ENCODE assay signal across 15 mouse cellular contexts in the genomic region with DNA sequence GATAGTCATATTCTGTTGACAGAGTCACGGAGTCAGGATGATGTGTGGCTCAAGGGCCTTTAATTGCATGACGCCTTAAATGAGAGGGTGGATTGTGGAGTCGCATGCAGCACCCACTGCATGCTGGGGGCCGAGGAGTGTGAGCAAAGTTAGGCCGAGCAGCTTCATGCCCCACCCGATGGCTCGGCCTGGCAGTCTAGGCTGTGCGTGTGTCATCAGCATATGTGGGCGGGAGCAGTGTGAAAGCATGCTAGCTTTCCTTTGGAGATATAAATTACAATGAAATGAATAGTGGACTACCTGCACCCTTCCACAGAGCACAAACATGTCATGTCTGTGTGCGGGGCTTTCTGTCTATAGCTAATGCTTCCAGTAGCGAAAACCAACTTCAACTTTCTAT.
DNase-seq lines count a peak whose midpoint lies in the region; ATAC-seq lines count a peak whose summit lies in the region.
"Had no signal": no experiment of that assay in that cellular context is flagged by ENCODE, and none has a peak within 500 bp of the region (broad histone marks: within the 10 kb centered on the region; RNA-seq: fewer than 3 reads in every experiment).

No protein-coding gene starts in this region.

- DNase-seq in frontal cortex, adult 2 months (ENCODE audit: extremely low spot score in 1 of 2, low spot score in 1 of 2), result peak; percentile 43 to 55
- no peak for DNase-seq in frontal cortex, postnatal 25 days (ENCODE audit: low spot score in 2 of 2)
- peak; percentile 40 for DNase-seq in layer of hippocampus, adult 9-11 months
- no peak for DNase-seq in layer of hippocampus, postnatal 14 days (ENCODE audit: low spot score in 2 of 2)
- peak; percentile 19 to 47 for DNase-seq in left cerebral cortex, adult 9 months (ENCODE audit: low spot score in 2 of 2)
- DNase-seq in thymus, postnatal 0 days (ENCODE audit: low spot score), result no peak
- no peak for DNase-seq in gastrocnemius, postnatal 36 days
- DNase-seq: B cell, adult 2 months; cerebellum, adult 18-20 months; kidney, postnatal 10 days had no signal

- ATAC-seq in CD4-positive, CD25-positive, alpha-beta regulatory T cell, adult 4 months, result peak; percentile 63
- ATAC-seq: forebrain, embryonic 15.5 days; intestine, embryonic 15.5 days; liver, embryonic 12.5 days; Patski had no signal

- intact Hi-C loops in gastrocnemius, postnatal 36 days (cut with DNase I), result no loop called here

Comparison
In these comparisons a context has a peak if more than half of its experiments do, and no peak if none do; other contexts are left out.
1. DNase-seq: peak in frontal cortex, adult 2 months (2 of 2), layer of hippocampus, adult 9-11 months (single experiment) and left cerebral cortex, adult 9 months (2 of 2); none in frontal cortex, postnatal 25 days (0 of 2), layer of hippocampus, postnatal 14 days (0 of 2), thymus, postnatal 0 days (single experiment) and gastrocnemius, postnatal 36 days (0 of 2).